Mouse (Mus musculus): ENCODE results near the gene Lrrk1.

The Lrrk1 gene

GRCm38 (mm10) chr7:66228610-66228920, 159.6 kb downstream of the Lrrk1 start:
- no peak for DNase-seq (ENCODE audit: low read depth, low spot score)

- DNase-seq (ENCODE audit: low read depth, low spot score): no peak
Measured at GRCm38 (mm10) chr7:66227814-66228609, 160.1 kb downstream of the Lrrk1 start.

- DNase-seq (ENCODE audit: low read depth, low spot score): no peak
Measured at GRCm38 (mm10) chr7:66225881-66226280, 162.3 kb downstream of the Lrrk1 start.

GRCm38 (mm10) chr7:66224541-66224940, 163.6 kb downstream of the Lrrk1 start:
- DNase-seq (ENCODE audit: low read depth, low spot score): no peak

- no peak for DNase-seq (ENCODE audit: low read depth, low spot score)
Measured at GRCm38 (mm10) chr7:66223731-66224130, 164.4 kb downstream of the Lrrk1 start.

GRCm38 (mm10) chr7:66222621-66223091, 165.5 kb downstream of the Lrrk1 start:
- DNase-seq (ENCODE audit: low read depth, low spot score): no peak

- DNase-seq (ENCODE audit: low read depth, low spot score): no peak
Measured at GRCm38 (mm10) chr7:66219794-66220227, 168.3 kb downstream of the Lrrk1 start.

GRCm38 (mm10) chr7:66219028-66219793, 168.9 kb downstream of the Lrrk1 start:
- no peak for DNase-seq (ENCODE audit: low read depth, low spot score)

- DNase-seq (ENCODE audit: low read depth, low spot score): no peak
Measured at GRCm38 (mm10) chr7:66218193-66219014, 169.7 kb downstream of the Lrrk1 start.

- DNase-seq (ENCODE audit: low read depth, low spot score): no peak
Measured at GRCm38 (mm10) chr7:66217531-66218094, 170.5 kb downstream of the Lrrk1 start.

GRCm38 (mm10) chr7:66217011-66217410, 171.1 kb downstream of the Lrrk1 start:
- DNase-seq (ENCODE audit: low read depth, low spot score): no peak

GRCm38 (mm10) chr7:66215911-66216310, 172.2 kb downstream of the Lrrk1 start:
- DNase-seq (ENCODE audit: low read depth, low spot score): no peak

- no peak for DNase-seq (ENCODE audit: low read depth, low spot score)
Measured at GRCm38 (mm10) chr7:66214477-66214876, 173.7 kb downstream of the Lrrk1 start.

GRCm38 (mm10) chr7:66212887-66213286, 175.3 kb downstream of the Lrrk1 start:
- DNase-seq (ENCODE audit: low read depth, low spot score): no peak

- DNase-seq (ENCODE audit: low read depth, low spot score): no peak
Measured at GRCm38 (mm10) chr7:66209920-66210319, 178.2 kb downstream of the Lrrk1 start.

- DNase-seq (ENCODE audit: low read depth, low spot score): no peak
Measured at GRCm38 (mm10) chr7:66201657-66202056, 186.5 kb downstream of the Lrrk1 start.

- DNase-seq (ENCODE audit: low read depth, low spot score): no peak
Measured at GRCm38 (mm10) chr7:66200791-66201450, 187.2 kb downstream of the Lrrk1 start.

- DNase-seq (ENCODE audit: low read depth, low spot score): no peak
Measured at GRCm38 (mm10) chr7:66200383-66200782, 187.8 kb downstream of the Lrrk1 start.

- no peak for DNase-seq (ENCODE audit: low read depth, low spot score)
Measured at GRCm38 (mm10) chr7:66199391-66199831, 188.7 kb downstream of the Lrrk1 start.

GRCm38 (mm10) chr7:66198416-66198815, 189.7 kb downstream of the Lrrk1 start:
- no peak for DNase-seq (ENCODE audit: low read depth, low spot score)

Data from brain, embryonic 18.5 days (tissue).